Mouse (Mus musculus) thymus, postnatal 4 days (tissue): ENCODE measurements around the gene Acbd3.

Source experiments
- DNase-seq: peaks from one replicate; pipeline ENCODE4 v3.0.0; 2021

The Acbd3 gene

DNA sequence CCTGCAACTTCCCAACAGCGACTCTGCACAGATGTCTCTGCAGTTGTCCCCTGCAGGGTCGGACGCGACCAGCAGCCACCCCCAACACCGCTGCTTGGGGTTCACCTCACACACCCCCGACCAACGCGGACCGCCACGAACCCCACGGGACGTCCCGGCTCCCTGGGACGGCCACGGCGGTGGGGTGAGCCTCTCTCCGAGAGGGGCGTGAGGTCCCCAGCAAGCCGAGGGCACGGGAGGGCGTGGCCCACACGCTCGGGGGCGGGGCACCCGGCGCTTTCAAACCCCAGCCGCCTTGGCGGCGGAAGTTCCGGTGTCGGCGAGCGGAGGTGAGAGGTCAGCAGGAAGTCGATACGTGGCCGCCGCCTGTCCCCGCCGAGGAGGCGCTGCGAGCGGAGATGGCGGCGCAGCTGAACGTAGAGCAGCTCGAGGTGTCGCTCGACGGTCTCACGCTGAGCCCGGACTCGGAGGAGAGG is at the start of gene Acbd3:
Gene Acbd3 (plus strand): TSS at position 340 of the 476 bp plus-strand sequence.
- peak; percentile 96 for DNase-seq

DNA sequence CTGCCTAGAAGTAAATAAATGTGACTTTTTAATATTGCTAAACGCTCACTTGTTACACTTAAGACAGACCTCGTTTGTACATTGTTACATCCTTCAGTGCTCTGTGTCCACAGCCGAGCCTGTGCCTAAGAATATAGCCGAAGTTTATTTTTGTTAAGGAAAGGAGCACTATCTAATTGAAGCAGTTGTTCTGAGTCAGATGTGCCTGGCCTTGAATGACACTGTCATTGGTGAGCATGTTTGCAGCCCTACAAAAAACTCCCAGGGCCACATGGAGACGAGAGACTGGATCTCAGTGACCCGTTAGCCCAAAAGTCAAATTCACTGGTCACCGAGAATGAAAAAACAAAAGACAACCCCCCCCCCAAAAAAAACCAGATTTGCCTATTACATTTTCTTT is 34.6 kb upstream of the Acbd3 start:
- no peak for DNase-seq

DNA sequence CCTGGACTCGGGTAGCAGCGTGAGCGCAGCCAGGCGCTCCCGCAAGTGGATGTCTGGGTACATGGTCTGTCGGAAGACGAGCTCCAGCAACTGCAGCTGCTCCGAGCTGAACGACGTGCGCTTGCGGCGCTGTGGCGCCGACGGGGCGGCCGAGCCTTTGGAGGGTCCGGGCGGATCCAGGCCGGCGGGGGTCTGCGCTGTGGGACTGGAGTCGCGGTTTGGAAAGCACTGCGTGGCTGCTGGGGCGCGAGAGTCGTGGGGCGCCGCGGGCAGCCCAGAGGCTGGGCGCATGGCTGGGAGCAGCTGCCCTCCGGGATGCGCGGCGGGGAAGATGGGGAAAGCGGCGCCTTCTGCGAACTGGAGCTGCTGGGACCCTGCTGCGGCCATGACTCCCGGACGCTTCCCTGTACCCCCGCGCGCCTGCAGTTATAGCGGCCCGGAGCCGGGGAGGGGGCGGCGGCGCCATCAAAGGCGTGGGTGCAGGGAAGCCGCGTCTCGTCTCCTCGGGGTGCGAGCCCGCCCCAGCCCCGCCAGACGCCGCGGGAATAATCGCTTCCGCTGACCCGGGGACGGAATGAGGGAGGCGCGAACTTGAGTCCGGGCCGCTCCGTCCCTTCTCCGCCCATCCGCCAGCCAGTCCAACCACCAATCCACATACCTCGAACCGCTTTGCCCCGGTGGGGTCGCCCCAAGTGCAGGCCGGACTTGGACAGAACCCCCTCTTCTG is 29.1 kb upstream of the Acbd3 start, which contains the start of gene Mixl1:
Gene Mixl1 (minus strand): TSS at position 409 of the 727 bp plus-strand sequence.
- DNase-seq, result peak; percentile 76

DNA sequence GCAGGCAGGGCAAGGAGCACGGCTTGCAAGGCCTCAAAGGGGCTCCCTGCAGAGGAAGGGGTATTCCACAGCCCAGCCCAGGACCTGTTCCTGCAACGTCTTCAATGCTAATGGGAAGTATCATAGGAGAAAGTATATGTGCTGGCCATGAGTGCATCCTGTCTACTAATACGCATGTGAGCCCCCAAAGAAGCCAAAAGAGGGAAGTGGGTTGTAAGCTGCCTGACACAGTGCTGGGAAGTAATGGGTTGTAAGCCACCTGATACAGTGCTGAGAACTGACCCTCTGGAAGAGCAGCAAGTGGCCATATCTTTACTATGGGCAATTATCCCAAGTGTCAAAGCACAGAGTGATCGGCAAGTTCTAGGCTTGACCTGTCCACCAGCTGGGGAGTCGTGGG is 27.8 kb upstream of the Acbd3 start:
- no peak for DNase-seq

DNA sequence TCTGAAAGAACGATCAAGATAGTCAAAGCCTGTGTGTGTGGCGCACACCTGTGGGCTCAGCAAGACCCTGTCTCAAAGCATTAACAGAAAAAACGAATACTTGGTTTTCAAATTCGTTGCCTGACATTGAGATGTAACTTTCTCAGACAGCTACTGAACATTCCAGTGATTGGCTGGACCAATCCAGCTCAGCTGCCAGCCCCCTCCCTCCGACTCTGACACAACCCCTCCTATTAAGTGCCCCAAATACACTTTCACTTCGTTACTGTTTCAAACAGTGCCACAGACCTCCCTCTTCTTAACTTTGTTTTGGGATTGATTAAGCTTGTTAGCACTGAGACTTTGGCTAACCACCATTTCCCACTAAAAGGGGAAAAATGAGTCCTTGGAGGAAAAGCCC is 22.4 kb upstream of the Acbd3 start:
- peak; percentile 59 for DNase-seq

DNA sequence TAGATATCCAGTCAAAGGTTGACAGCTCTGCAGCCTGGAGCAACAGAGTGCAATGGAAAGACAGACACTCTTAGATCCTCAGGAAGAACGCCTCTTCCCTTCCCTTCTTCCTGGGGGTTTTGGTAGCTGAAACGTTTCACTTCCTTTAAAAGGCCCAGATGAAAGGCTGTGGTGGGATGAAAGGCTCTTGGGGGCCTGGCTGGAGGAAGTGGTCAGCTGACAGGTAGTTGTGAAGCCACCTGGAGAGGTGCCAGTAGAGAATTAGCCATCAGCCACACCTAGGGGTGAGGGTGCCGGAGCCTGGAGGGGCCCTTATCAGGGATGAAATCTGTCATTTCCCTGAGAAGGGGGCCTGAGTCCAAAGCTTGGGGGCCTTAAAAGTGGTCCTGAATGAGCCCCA is 18.5 kb upstream of the Acbd3 start:
- no peak for DNase-seq

DNA sequence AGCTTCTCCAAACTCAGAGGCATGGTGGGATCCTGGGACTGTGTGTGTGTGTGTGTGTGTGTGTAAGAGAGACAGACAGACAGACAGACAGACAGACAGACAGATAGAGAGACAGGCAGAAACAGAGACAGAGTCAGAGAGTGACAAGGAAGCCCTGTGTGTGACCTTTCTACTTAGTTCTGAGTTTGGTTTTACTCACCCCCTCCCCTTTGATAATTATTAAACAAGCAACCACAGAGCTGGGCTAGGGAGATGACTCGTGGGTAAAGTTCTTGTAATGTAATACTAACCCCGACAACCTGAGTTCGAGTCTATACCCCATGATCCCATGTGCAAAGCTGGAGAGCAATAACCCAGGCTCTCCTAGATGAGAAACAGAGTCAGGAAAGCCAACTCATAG is 18.0 kb upstream of the Acbd3 start:
- no peak for DNase-seq

DNA sequence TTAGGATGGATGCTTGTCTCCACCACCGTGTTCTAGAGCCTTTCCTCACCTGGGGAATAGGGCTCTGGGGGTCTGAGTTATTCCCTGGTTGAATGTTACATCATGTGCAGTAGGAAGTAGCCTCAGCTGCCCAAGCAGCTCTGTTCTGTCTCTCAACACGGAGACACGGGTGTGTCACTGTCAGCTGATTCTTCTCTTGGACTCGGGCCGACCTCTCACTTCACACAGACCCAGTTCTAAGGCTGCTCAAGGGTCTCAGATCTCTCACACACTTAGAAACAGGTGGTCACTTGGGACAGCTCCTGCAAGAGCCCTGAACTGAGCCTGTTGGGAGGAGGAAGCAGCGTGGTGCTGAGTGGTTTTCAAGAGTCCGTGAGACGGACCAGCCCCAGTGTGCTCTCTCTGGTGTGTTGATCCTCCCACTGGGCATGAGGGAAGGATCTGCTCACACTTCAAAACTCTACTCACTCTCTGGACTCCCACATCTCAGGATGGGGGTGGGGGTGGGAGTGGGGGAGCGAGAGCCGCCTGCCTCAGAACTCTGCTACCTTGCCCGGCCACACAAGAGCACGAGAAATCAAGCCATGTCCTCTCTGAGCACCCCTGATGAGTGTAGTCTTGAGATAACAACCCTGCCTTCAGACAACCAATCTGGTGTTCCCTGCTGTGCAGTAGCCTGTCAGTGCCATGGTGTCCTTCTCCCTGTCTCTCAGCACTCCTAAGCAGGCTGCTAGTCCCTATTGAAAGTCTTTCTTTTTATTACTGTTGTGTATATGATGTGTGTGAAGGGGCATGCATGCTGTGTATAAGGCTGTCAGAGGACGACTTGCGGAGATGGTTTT is 16.7 kb upstream of the Acbd3 start:
- no peak for DNase-seq

DNA sequence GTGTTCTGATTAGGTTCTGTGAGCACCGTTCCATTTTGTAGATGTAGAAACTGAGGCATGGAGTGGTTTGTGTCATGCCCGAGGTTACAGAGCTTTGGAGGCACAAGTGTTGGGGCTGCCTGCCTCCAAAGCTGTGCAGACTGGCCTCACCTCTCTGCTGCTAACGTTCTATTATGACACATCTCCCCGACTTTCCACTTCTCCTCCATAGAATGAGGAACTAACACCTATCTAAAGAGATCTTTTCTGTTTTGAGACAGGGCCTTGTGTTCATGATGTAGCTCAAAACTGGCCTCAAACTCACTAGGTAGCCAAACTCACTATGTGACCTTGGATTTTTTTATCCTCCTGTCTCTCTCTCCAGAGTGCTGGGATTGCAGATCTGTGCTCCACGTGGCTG is 7.1 kb upstream of the Acbd3 start:
- no peak for DNase-seq

DNA sequence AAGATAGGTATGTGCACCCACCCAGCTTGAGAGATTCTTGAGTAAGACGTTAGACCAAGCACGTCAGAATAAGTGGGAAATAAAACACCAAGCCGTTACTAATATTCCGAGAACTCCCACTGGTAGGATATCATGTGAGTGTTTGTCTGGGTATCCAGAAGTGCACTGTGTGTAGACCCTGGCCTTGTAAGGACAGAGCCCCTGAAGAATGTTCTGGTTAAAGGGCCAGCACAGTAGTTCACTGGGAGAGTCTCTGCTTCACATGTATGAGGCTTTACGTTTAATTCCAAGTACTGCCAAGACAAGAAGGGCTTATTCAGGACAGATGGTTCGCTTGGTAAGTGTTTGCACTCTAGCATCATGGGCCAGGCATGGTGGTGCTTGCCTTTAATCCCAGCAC is 6.4 kb upstream of the Acbd3 start:
- no peak for DNase-seq

DNA sequence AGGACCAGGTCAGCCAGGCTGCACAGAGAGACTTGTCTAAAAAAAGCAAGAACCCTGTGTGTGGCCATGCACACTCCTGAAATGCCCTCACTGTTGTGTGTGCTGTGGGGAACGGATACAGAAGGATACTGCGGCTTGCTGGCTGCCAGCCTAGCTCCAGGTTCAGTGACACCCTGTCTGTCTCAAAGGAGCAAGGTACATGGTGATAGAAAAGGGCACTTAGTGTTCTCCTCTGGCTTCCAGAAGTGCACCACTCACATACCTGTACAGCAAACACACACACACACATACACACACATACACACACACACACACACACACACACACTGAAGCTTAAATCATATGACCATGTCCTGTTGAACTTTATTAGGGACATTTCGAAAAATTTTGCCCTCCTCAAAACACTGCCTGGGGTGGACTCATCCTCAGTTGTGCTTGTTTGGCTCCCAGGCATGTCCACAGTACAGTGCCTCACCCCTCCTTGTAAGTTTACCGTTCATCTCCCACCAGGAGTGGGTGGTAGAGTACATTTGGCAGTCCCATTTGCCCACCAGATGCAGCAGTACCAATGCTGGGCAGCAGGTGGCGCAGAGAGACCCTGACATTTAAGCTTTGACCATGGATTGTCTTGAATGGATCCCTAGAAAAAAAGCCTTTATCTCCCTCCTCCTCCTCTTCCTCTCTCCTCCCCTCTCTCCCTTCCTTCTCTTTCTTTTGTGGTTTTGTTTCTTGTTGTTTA is 5.7 kb upstream of the Acbd3 start:
- DNase-seq, result peak; percentile 95

DNA sequence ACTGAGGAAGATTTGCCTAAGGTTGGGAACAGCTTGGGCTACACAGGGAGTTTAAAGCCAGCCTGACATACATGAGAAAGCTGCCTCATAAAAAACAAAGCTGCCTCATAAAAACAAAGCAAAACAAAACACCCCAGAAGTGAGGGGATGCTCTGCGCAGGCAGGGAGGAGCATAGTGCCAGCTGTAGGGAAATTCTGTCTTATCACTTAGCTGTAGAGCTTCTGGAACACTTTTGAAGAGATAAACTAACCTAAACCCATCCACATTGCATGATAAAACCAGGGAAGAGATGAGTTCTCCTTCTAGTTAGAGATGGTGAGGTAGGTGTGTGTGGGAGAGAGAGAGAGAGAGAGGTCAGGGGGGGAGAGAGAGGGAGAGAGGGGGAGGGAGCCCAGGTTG is 3.2 kb upstream of the Acbd3 start:
- no peak for DNase-seq

DNA sequence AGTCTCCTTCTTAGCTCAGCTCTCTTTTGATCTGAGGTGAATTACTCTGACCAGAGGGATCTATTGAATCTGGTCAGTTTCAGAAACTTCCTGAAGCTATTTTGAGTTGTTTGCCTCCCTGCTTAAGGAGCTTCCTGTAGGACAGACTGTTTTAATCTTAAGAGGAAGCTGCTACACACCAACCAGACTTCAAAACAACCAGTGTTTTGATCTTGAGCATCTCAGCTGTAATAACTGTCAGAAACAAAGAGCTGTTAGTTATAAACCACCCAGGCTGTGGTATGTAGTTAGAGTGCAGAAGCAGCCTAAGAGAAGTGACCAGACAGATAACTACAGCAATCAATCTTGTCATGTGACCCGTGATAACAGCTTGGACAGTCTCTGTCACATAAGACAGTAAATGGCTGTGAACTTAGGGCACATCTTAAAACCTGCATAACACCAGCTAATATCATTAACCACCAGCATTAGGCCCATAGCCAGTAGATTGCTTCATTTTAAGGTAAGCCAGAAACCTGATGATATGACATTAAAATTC is 2.1 kb upstream of the Acbd3 start:
- DNase-seq, result no peak

DNA sequence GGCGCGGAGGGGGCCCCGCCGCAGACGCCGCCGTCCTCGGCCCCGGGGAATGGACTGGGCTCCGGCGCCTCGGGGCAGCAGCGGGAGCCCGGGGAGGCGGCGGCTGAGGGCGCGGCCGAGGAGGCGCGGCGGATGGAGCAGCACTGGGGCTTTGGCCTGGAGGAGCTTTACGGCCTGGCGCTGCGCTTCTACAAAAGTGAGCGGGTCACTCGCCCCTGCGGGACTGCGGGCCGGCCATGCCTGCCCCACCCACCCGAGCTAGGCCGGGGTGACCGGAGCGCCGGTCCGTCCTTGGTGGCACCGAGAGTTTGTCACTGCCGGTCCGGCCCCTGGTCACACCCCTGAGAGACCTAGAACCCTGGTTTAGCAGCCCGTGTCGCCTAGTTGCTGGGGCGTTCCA is 340 bp downstream of the Acbd3 start:
- DNase-seq, result no peak

DNA sequence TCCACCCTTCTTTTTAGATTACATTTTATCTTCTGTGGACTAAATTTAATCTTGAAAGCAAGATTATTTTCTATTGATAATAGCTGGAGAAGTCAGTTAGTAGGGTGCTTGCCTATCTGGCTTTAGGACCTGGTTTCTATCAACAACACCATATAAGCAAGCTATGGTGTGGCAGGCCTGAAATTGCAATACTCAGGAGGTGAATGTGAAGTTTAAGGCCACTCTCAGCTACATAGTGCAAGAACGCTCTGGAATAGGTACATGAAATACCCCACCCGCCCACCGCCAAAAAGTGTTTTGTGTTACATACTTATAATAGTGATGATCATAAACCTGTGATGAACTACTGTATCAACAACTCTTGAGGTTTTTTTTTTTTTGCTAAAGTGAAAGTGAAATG is 3.4 kb downstream of the Acbd3 start:
- no peak for DNase-seq

DNA sequence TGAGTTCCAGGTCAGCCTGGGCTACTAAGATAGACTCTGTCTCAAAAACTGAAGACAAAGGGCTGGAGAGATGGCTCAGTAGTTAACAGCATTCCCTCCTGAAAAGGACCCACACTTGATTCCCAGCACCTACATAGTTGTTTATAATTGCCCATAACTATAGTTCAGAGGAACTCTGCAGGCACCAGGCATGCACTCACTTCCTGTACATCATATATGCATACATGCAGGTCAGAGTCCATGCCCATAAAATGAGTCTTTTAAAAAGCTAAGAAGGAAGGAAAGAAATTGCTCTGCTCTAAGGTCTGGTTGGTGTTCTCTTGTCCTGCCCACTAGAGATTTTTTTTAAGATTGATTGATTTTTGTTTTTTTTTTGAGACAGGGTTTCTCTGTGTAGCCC is 22.0 kb downstream of the Acbd3 start:
- DNase-seq, result no peak

DNA sequence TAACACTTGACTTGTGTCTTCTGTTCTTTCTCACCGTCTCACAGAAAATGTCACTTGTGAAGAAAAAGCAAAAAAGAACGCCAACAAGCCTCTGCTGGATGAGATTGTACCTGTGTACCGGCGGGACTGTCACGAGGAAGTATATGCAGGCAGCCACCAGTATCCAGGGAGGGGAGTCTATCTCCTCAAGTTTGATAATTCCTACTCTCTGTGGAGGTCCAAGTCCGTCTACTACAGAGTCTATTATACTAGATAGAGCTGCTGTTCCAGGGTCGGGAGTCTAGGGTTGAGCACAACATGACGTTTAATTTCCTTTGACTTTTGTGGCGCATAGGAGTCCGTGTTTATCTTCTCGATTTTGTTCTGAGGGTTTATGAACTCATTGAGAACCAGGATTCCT is 26.3 kb downstream of the Acbd3 start:
- DNase-seq, result no peak

DNA sequence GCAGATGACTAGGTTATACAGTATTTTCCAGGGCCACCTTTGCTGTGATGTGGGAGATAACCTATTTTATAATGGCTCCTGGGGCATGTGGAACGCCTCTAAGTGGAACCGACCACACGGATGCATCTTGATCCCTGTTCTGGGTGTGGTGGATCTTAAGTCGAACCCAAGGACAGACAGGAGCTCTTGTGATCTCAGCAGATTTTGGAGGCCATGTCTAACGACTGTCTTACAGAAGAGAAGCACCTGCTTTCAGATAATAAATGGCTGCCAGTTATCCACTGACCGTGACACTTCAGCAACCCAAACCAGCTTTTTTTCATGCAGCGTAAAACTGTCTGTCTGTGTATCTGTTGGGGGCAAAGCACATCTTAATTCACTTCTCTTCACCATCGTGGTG is 28.5 kb downstream of the Acbd3 start:
- no peak for DNase-seq

DNA sequence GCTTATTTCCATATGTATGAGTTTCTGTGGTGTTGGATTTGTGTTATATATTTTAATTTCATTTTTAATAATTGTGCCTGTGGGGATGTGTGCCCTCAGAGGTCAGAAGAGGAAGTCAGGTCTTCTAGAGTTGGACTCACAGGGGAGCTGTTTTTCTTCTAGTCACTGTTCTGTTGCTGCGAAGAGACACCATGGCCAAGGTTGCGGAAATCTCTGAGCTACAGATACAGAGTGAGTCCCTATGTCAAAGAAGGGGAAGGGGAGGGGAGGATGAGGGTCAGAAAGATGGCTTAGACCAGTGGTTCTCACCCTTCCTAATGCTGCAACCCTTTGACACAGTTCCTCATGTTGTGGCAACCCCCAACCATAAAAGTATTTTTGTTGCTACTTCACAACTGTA is 30.9 kb downstream of the Acbd3 start:
- DNase-seq, result no peak

DNA sequence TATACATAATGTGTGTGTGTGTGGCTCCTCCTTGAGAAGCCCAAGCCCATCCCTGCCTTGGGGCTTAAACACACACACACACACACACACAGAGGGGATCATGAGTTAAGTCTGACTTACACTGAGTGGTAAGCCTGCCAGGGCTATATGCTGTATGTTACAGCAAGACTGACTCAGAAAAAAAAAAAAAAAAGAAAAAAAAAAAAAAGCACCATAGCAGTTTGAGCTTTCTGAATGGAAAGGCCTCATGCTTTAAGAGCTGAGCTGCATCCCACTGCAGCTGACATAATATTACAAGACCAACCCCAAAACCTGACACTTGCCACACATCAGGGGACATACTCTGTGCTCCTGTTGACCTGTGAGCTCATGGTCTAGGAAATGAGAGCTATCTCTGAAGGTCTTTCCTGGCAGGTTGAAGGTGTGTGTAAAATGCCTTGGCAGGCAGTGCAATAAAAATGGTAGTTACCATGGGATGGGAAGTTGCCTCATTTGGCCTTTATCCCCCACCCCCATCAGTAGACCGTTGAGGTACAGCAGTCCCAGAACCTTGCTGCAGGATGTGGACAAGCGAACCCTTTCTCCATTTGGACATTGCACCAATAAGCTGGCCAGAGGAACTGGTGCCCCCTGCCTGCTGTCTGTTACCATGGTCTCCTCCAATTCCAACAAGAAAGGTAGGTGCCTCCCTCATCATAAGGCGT is 31.6 kb downstream of the Acbd3 start:
- no peak for DNase-seq

DNA sequence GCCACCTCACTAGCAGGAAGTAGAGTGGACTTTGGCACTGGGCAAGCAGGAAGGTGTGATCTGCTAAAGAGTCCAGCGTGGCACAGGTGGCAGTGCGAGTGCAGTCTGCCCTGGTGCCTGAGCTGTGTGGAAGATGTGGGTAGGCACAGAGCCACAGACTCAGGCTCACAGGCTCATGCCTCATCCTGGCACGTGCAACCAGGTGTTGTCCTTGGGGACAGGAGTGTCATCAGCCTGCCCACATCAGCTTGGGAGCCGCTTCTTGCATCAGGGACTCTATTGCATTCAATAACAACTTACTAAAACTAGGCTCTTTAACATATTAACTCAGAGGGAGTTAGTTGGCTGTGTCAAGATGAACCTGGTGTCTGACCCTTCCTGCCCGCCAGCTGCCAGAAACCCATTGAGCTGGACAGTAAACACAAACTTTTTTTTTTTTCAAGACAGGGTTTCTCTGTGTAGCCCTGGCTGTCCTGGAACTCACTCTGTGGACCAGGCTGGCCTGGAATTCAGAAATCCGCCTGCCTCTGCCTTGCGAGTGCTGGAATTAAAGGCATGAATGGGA is 32.2 kb downstream of the Acbd3 start:
- DNase-seq, result no peak

DNA sequence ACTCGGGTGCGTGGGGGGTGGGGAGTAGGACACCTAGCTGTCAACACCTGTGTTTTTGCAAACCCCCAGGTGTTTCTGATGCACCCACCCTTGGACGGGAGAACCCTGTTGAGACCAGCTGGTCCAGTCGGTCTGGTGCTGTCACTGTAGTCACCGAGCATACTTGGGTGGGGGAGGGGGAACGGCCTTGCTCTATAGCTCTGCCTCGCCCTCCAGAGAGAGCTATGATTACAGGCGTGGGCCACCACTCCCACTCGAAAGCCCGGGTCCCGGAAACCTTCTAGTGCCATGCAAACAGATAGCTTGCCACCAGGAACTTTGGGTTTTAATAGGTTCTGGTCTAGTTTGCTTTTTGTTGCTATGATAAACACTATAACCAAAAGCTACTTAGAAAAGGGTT is 36.3 kb downstream of the Acbd3 start:
- DNase-seq, result no peak
